Mouse (Mus musculus): ENCODE measurements around the gene Tmem102.

- no peak for TF ChIP-seq CTCF (conservative IDR thresholded peaks at IDR 0.05; ENCODE audit: low read length)
- TF ChIP-seq NANOG (IDR thresholded peaks at IDR 0.05; ENCODE audit: borderline replicate concordance, low read length), result no peak
Observed at GRCm38 (mm10) chr11:69795168-69795982, 10.0 kb downstream of the Tmem102 start, which contains the start of gene Chrnb1.
